Mouse (Mus musculus): ENCODE measurements around the gene Fbh1. TPM values are rescaled to one million over a fixed set of nuclear protein-coding genes. Genes with fewer than 3 reads are reported as not detected.

The Fbh1 gene
- polyA plus RNA-seq, 1 experiment = 34.0 TPM

DNA sequence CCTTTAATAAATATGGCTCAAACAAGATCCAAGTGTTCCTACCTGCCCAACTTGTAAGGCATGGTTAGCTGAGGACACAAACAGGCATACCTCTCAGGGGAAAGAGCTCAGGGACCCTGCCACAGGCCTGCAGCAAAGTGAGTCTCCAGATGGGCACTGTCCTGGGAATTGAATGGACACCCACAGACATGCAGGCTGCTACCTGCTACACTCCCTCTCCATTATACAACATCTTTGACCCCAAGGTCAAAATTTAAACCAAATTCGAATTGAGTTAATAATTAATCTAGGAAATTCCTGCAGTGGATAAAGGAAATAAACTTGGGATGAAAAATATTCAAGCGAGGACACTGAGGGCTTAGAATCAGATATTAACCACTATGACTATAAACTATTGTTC is 81.5 kb downstream of the Fbh1 start:
- Histone ChIP-seq H3K27me3 (ENCODE audit: control insufficient read depth, insufficient read depth, insufficient read length) (no peaks in the 10 kb centered on the region), H3K36me3 (ENCODE audit: control insufficient read depth, insufficient read depth) (no peaks in the 10 kb centered on the region), H3K4me2 (ENCODE audit: low read depth) (no peak overlapping the region), H3K4me3 (no peak overlapping the region), H3K79me2 (ENCODE audit: control insufficient read depth, insufficient read depth) (no peaks in the 10 kb centered on the region), H3ac (ENCODE audit: control insufficient read depth, insufficient read length) (no peak overlapping the region)
- TF ChIP-seq MYOD1 (IDR thresholded peaks at IDR 0.05; ENCODE audit: control insufficient read depth in 1 of 3, insufficient read length in 2 of 3, low read depth in 2 of 3) = no peak

DNA sequence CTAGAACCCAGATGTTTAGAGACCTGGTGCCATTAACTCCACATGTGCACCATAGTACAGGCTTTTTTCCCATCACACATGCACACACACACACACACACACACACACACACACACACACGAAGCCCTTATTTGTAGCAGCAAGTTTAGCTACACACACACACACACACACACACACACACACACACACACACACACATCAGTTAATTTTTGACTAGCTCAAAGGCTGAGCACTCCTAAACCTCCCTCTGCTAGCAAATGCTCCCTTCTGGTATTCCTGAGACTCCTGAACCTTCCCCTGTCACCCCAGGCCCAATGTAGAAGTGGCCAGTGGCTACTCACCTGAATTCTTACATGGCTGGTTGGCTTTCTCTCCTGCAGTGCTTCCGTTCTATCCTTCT is 83.3 kb downstream of the Fbh1 start:
- TF ChIP-seq SRF (IDR thresholded peaks at IDR 0.05; ENCODE audit: control insufficient read depth, insufficient read length, low read depth) (no peak), USF1 (IDR thresholded peaks at IDR 0.05; ENCODE audit: low read depth) (no peak), TCF3 (IDR thresholded peaks at IDR 0.05; ENCODE audit: insufficient read length, low read depth) (no peak), CEBPB (IDR thresholded peaks at IDR 0.05; ENCODE audit: insufficient read depth, poor library complexity, severe bottlenecking) (no peak), TCF12 (IDR thresholded peaks at IDR 0.05; ENCODE audit: insufficient read depth, poor library complexity, severe bottlenecking) (no peak), MAX (IDR thresholded peaks at IDR 0.05; ENCODE audit: low read depth) (no peak), POLR2AphosphoS2 (IDR thresholded peaks at IDR 0.05; ENCODE audit: insufficient read length, low read depth) (no peak), MYOD1 (IDR thresholded peaks at IDR 0.05; ENCODE audit: control insufficient read depth in 1 of 3, insufficient read length in 2 of 3, low read depth in 2 of 3) (no peak), MYOG (IDR thresholded peaks at IDR 0.05; ENCODE audit: control insufficient read depth in 1 of 3, insufficient read depth in 1 of 3, insufficient read length in 2 of 3, low read depth in 2 of 3) (no peak), REST (IDR thresholded peaks at IDR 0.05; ENCODE audit: insufficient read depth, insufficient read length) (no peak), E2F4 (IDR thresholded peaks at IDR 0.05; ENCODE audit: insufficient read depth) (no peak), POLR2A (IDR thresholded peaks at IDR 0.05; ENCODE audit: insufficient read length, low read depth) (no peak)
- H3K36me3 ChIP-seq (ENCODE audit: control insufficient read depth, insufficient read depth) = no peaks in the 10 kb centered on the region
- H3K4me3 ChIP-seq = no peak overlapping the region
- H3K4me2 ChIP-seq (ENCODE audit: low read depth) = no peak overlapping the region
- H3K79me2 ChIP-seq (ENCODE audit: control insufficient read depth, insufficient read depth) = no peaks in the 10 kb centered on the region
- H3K27me3 ChIP-seq (ENCODE audit: control insufficient read depth, insufficient read depth, insufficient read length) = peaks cover 4% of the 10 kb centered on the region
- H3ac ChIP-seq (ENCODE audit: control insufficient read depth, insufficient read length) = no peak overlapping the region

DNA sequence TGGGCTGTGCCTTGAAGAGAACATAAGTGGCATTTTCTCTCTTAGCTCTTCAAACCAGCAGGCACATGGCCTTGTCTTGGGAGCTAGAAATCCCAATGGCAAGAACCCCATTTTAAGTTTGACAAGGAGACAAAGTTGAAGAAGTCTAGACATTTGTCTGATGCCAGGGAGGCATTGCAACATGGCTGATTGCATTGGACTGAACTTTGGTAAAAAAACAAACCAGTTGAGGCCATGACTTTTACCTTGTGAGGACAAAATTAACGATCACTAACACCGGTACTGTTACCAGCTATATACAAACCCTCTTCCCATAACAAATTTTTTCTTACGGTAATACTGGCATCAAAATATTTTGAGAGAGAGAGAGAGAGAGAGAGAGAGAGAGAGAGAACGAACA is 84.0 kb downstream of the Fbh1 start:
- Histone ChIP-seq H3ac (ENCODE audit: control insufficient read depth, insufficient read length) (no peak overlapping the region), H3K36me3 (ENCODE audit: control insufficient read depth, insufficient read depth) (no peaks in the 10 kb centered on the region), H3K79me2 (ENCODE audit: control insufficient read depth, insufficient read depth) (no peaks in the 10 kb centered on the region), H3K27me3 (ENCODE audit: control insufficient read depth, insufficient read depth, insufficient read length) (peaks cover 4% of the 10 kb centered on the region), H3K4me3 (no peak overlapping the region), H3K4me2 (ENCODE audit: low read depth) (no peak overlapping the region)
- TF ChIP-seq TCF12 (IDR thresholded peaks at IDR 0.05; ENCODE audit: insufficient read depth, poor library complexity, severe bottlenecking) (no peak), POLR2AphosphoS2 (IDR thresholded peaks at IDR 0.05; ENCODE audit: insufficient read length, low read depth) (no peak), POLR2A (IDR thresholded peaks at IDR 0.05; ENCODE audit: insufficient read length, low read depth) (no peak), TCF3 (IDR thresholded peaks at IDR 0.05; ENCODE audit: insufficient read length, low read depth) (no peak), REST (IDR thresholded peaks at IDR 0.05; ENCODE audit: insufficient read depth, insufficient read length) (no peak), CEBPB (IDR thresholded peaks at IDR 0.05; ENCODE audit: insufficient read depth, poor library complexity, severe bottlenecking) (no peak), E2F4 (IDR thresholded peaks at IDR 0.05; ENCODE audit: insufficient read depth) (no peak), SRF (IDR thresholded peaks at IDR 0.05; ENCODE audit: control insufficient read depth, insufficient read length, low read depth) (no peak), MYOG (IDR thresholded peaks at IDR 0.05; ENCODE audit: control insufficient read depth in 1 of 3, insufficient read depth in 1 of 3, insufficient read length in 2 of 3, low read depth in 2 of 3) (no peak), USF1 (IDR thresholded peaks at IDR 0.05; ENCODE audit: low read depth) (no peak), MAX (IDR thresholded peaks at IDR 0.05; ENCODE audit: low read depth) (no peak), MYOD1 (IDR thresholded peaks at IDR 0.05; ENCODE audit: control insufficient read depth in 1 of 3, insufficient read length in 2 of 3, low read depth in 2 of 3) (no peak)

Other genes with a start within 250 kb of the Fbh1 start
- gene Pfkfb3, start 223.5 kb downstream of the Fbh1 start, polyA plus RNA-seq (2012; fragmentation: generic; extraction: Trizol) = 2.0 TPM
- gene Rbm17, start 173.4 kb downstream of the Fbh1 start, polyA plus RNA-seq (2012; fragmentation: generic; extraction: Trizol) = 86.4 TPM
- not detected for gene Gm17490, start 151.3 kb downstream of the Fbh1 start, polyA plus RNA-seq (2012; fragmentation: generic; extraction: Trizol)
- not detected for gene Il2ra, start 134.8 kb downstream of the Fbh1 start, polyA plus RNA-seq (2012; fragmentation: generic; extraction: Trizol)
- gene Il15ra, start 72.3 kb downstream of the Fbh1 start, polyA plus RNA-seq (2012; fragmentation: generic; extraction: Trizol) = 0.22 TPM
- gene Ankrd16, start 294 bp upstream of the Fbh1 start, polyA plus RNA-seq (2012; fragmentation: generic; extraction: Trizol) = 9.3 TPM